Mouse (Mus musculus) testis, adult 2 months (tissue): ENCODE measurements around the gene Spred2. TPM values are rescaled to one million over a fixed set of nuclear protein-coding genes. Genes with fewer than 3 reads are reported as not detected.

Source experiments
- H3K27ac ChIP-seq: fragments of 200-500 bp; 2 replicates; pipeline ENCODE4 v1.5.1; 2012; ENCODE audit warnings: low read depth, low read length; ENCODE audit not compliant: control insufficient read depth, insufficient read depth
- H3K27me3 ChIP-seq: fragments of 200-500 bp; 2 replicates; pipeline ENCODE4 v1.6.1; 2012; ENCODE audit warnings: mild to moderate bottlenecking, low read length, moderate library complexity; ENCODE audit not compliant: control insufficient read depth, insufficient read depth
- H3K36me3 ChIP-seq: fragments of 200-500 bp; 2 replicates; pipeline ENCODE4 v1.6.1; 2012; ENCODE audit warnings: mild to moderate bottlenecking, low read length; ENCODE audit not compliant: control insufficient read depth, insufficient read depth
- H3K4me1 ChIP-seq: fragments of 200-500 bp; 2 replicates; pipeline ENCODE4 v1.6.1; 2012; ENCODE audit warnings: low read length; ENCODE audit not compliant: control insufficient read depth, insufficient read depth
- H3K4me3 ChIP-seq: fragments of 200-500 bp; 2 replicates; pipeline ENCODE4 v1.5.1; 2012; ENCODE audit warnings: low read depth, mild to moderate bottlenecking, low read length, moderate library complexity, mixed read lengths; ENCODE audit not compliant: control insufficient read depth
- CTCF ChIP-seq: fragments of 200-500 bp; IDR thresholded peaks from 2 replicates; pipeline ENCODE4 v1.5.1; 2012; ENCODE audit warnings: low read depth, mild to moderate bottlenecking, inconsistent platforms, low read length, moderate library complexity; ENCODE audit not compliant: control insufficient read depth, insufficient read depth, insufficient replicate concordance
- POLR2A ChIP-seq: fragments of 200-500 bp; IDR thresholded peaks from 2 replicates; pipeline ENCODE4 v1.6.1; 2012; ENCODE audit warnings: low read depth, mild to moderate bottlenecking, inconsistent platforms, low read length, moderate library complexity; ENCODE audit not compliant: control insufficient read depth
- polyA plus RNA-seq: library from polyadenylated mRNA; depleted of rRNA; stranded (reverse); fragments of >200 nt; gene quantifications from 2 replicates; pipeline ENCODE4 v1.2.3, GENCODE M21; 2012

The Spred2 gene
- polyA plus RNA-seq, 1 experiment, result 3.4 TPM

DNA sequence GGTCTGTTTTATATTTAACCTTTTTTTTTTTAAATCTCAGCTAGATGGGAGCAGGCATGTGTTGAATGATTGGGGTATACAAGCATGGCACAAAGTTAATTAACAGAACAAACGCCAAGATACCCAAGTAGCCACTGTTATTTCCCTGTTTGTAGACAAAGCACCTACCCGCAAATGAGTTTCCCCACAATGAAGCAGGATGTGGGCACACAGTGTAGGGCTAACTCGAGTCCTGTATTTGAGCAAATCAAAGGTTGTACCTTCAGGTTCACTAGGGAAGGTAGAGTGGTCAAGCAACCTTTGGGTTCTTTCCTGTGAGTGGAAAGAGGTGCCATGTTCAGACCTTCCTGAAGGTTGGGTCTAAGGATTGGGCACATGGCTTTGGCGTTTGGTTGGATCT lies 41.5 kb downstream of the Spred2 start:
- no peak overlapping the region for H3K4me3 ChIP-seq
- H3K4me1 ChIP-seq, result no peaks in the 10 kb centered on the region
- H3K36me3 ChIP-seq, result no peaks in the 10 kb centered on the region
- TF ChIP-seq CTCF (no peak), POLR2A (no peak)
- H3K27me3 ChIP-seq, result no peaks in the 10 kb centered on the region
- no peak overlapping the region for H3K27ac ChIP-seq

DNA sequence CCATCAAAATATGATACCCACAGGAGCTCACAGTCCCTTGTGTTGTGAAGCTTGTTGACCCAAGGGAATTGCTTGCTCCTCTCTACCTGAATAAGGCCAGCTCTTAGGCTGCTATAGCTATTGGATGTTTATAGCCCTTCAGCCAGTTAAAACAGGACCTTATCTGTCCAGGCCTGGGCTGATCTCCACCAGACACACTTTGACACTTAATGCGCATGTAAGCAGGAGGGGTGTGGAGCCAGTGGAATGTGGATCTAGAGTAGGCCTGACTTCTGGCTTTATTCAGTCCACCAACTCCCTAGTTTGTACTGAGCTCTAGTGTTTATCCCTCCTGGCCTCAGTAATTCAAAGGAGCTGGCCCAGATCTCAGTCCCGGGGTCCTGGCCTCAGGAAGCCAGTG lies 42.1 kb downstream of the Spred2 start:
- Histone ChIP-seq H3K27me3 (no peaks in the 10 kb centered on the region), H3K4me1 (no peaks in the 10 kb centered on the region), H3K36me3 (no peaks in the 10 kb centered on the region), H3K4me3 (no peak overlapping the region), H3K27ac (no peak overlapping the region)
- TF ChIP-seq POLR2A (no peak), CTCF (no peak)

DNA sequence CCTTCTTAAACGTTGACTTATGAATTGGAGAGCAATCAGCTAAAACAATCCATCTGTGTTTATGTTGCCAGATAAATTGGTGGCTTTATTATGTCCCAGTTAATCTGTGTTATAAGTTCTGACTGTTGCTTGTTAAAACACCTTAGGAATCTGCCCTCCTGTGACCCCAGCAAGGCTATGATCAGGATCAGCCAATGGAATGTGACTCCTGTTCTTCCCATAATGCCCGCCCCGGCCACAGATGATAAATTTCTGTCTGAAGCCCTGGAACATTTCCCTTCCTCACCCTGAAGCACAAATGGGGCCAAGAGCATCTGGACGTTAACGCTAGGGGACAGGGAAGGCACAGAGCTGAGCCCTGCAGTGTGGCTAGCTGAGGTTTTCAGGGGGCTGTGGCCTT lies 45.4 kb downstream of the Spred2 start:
- TF ChIP-seq CTCF (no peak), POLR2A (no peak)
- Histone ChIP-seq H3K27me3 (no peaks in the 10 kb centered on the region), H3K36me3 (no peaks in the 10 kb centered on the region), H3K4me3 (no peak overlapping the region), H3K27ac (no peak overlapping the region), H3K4me1 (no peaks in the 10 kb centered on the region)

DNA sequence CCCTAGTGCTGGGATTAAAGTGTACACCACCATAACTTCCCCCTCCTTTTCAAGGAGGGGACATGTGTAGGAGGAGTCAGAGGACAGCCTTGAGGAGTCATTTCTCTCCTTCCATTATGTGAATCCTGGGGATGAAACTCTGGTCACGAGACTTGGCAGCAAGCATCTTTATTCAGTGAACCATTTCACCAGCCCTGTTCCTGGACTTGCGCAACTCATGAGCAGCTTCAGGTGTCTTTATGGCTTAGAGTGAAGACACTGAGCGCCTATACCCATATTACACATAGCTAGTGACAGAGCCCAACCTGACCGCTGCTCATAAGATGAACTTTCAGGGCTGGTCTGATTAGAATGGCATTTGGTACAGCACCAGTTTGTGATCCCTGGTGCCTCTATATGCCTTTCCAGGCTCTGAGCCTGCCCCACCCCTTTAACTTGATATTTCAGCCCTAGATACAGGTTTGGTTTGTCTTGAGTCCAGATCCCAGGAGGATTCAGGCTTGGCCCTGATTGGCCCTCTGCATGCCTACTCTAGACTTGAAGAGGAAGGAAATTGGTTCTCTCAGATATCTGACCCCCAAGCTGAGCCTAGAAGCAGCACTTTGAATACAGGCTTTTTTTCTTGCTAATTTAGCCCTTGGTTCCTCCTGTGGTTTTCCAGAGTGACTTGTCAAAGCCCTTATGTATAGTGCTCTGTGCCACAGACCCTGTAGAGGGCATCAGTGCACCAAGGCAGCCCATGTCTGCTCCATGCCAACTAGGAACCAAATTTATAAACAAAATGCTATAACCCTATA lies 48.0 kb downstream of the Spred2 start:
- H3K27me3 ChIP-seq, result no peaks in the 10 kb centered on the region
- H3K4me3 ChIP-seq, result no peak overlapping the region
- H3K27ac ChIP-seq, result no peak overlapping the region
- H3K4me1 ChIP-seq, result no peaks in the 10 kb centered on the region
- TF ChIP-seq POLR2A (no peak), CTCF (no peak)
- H3K36me3 ChIP-seq, result no peaks in the 10 kb centered on the region

DNA sequence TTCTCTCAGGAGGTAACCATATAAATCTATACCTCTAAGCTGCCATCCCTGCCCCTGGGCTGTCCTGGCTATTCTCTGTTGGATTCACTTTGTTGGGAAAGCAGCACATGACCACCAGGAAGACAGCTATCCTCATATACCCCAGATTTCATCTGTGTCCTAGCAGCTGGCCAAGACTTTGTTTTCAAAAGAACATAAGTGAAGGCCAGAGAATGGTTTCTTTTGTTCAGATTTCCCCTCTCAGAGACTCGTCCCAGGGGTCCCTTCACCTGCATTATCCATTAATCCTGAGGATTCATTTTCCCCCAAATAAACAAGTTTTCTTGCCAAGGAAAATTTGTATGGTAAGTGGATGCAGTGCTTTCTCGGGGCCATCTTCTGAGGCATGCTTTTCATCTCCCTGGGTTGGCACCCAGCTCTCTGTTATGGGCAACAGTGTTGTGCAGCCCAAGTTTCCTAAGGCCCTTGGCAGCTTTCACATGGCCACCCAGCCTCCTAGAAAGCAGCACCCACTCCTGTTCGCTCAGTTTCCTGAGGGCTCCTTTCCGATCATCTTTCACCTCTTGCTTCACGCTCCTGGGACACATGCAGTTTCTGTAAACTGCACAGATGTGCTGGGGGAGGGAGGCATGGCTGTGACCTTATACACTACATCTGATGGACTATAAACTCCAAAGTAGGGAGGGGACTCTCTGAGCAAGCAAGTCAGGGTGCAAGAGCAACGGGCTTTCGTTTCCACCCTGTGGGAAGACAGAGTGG lies 49.0 kb downstream of the Spred2 start:
- no peaks in the 10 kb centered on the region for H3K4me1 ChIP-seq
- H3K36me3 ChIP-seq, result no peaks in the 10 kb centered on the region
- no peak overlapping the region for H3K4me3 ChIP-seq
- TF ChIP-seq POLR2A (no peak), CTCF (no peak)
- no peaks in the 10 kb centered on the region for H3K27me3 ChIP-seq
- no peak overlapping the region; the same call in 1 of the 2 replicates for H3K27ac ChIP-seq

DNA sequence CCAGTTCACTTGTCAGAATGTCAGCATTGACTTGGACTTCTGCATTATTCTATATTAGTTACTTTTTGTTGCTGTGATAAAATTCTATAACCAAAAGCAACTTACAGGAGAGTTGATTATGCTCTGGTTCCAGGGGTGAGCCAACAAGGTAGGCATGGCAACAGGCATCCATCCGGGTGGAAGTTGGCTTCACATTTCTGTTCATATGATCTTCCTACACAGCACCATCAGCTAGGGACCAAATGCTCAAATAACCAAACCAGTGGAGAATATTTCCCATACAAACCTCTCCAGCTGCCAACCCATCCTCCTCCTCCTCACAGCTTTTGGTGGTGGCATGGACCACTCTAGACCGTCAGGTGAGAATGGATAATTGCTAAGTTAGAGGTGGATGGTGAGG lies 51.9 kb downstream of the Spred2 start:
- Histone ChIP-seq H3K36me3 (no peaks in the 10 kb centered on the region), H3K27ac (no peak overlapping the region), H3K4me1 (no peaks in the 10 kb centered on the region), H3K27me3 (no peaks in the 10 kb centered on the region), H3K4me3 (no peak overlapping the region)
- TF ChIP-seq POLR2A (no peak), CTCF (no peak)

DNA sequence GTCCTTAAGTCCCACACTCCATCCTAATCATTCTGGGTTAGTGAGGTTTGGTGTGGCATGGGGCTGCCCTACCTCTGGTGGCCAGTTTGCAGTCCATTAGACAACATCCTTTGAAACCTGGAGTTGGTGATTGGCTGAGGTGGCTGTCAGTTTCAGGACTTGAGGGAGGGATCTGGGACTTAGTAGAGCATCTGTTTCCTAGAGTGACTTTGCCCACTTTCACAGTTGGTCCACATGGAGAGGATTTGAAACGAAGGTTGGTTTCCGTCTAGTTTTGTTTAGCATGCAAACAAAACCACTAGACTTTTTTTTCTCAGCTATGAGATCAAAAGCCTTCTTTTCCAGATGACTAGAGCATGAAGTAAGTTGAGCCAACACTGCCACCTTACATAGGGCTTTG lies 53.5 kb downstream of the Spred2 start:
- H3K4me1 ChIP-seq, result no peaks in the 10 kb centered on the region
- no peak overlapping the region for H3K4me3 ChIP-seq
- H3K27me3 ChIP-seq, result no peaks in the 10 kb centered on the region
- no peak for TF ChIP-seq CTCF
- no peak for TF ChIP-seq POLR2A
- no peaks in the 10 kb centered on the region for H3K36me3 ChIP-seq
- H3K27ac ChIP-seq, result no peak overlapping the region
